Mouse (Mus musculus) colon, adult 2 months (tissue): ENCODE measurements around the gene B4galt1. TPM values are rescaled to one million over a fixed set of nuclear protein-coding genes. Genes with fewer than 3 reads are reported as not detected.

Experiments
- polyA plus RNA-seq: library from polyadenylated mRNA; depleted of rRNA; stranded (reverse); fragments of >200 nt; gene quantifications from 2 replicates; pipeline ENCODE4 v1.2.3, GENCODE M21; 2012; rRNA removed

B4galt1 gene
- 64.5 and 69.6 TPM in 2 replicates for polyA plus RNA-seq

GRCm38 (mm10) chr4:40853565-40854386 is at the start of gene B4galt1:
Gene B4galt1 (minus strand): TSS chr4:40854005.

GRCm38 (mm10) chr4:40757780-40758420 is 95.9 kb downstream of the B4galt1 start, which contains the start of gene Smu1:
Gene Smu1 (minus strand): TSS chr4:40757923.

Other genes starting within 250 kb of the B4galt1 start
- gene Aptx, start 150.8 kb downstream of the B4galt1 start, polyA plus RNA-seq, result 2.9 and 3.7 TPM in 2 replicates
- 1.5 and 2.5 TPM in 2 replicates for gene Dnaja1, start 131.9 kb downstream of the B4galt1 start, polyA plus RNA-seq
- 9.5 and 11.4 TPM in 2 replicates for gene Smu1, start 96.1 kb downstream of the B4galt1 start, polyA plus RNA-seq
- 7,496 and 8,272 TPM in 2 replicates for gene Spink4, start 66.0 kb upstream of the B4galt1 start, polyA plus RNA-seq
- gene Bag1, start 94.3 kb upstream of the B4galt1 start, polyA plus RNA-seq, result 301 and 345 TPM in 2 replicates
- gene Chmp5, start 94.4 kb upstream of the B4galt1 start, polyA plus RNA-seq, result 11.0 and 14.7 TPM in 2 replicates
- gene Nfx1, start 116.9 kb upstream of the B4galt1 start, polyA plus RNA-seq, result 20.0 and 25.7 TPM in 2 replicates
- 1.2 and 1.3 TPM in 2 replicates for gene Aqp7, start 194.1 kb upstream of the B4galt1 start, polyA plus RNA-seq
- gene Aqp3, start 244.2 kb upstream of the B4galt1 start, polyA plus RNA-seq, result 0.35 and 0.41 TPM in 2 replicates